Mouse (Mus musculus) heart, postnatal 0 days (tissue): ENCODE data around the gene Clstn3. TPM values are rescaled to one million over a fixed set of nuclear protein-coding genes. Genes with fewer than 3 reads are reported as not detected.

ENCODE experiments used
- ATAC-seq: fragments of 200-750 bp; cut with Nextera tagmentation; 2 replicates; pipeline ENCODE4 v1.8.0; 2017; ENCODE audit warnings: low read depth, moderate number of reproducible peaks, moderate library complexity; ENCODE audit not compliant: insufficient read depth
- DNase-seq: peaks from one replicate; pipeline ENCODE4 v3.0.0-alpha.2; 2016; ENCODE audit warnings: low spot score
- H3K27ac ChIP-seq: fragments of 300-500 bp; sonication (generic); 2 replicates; pipeline ENCODE4 v1.5.1; 2014; ENCODE audit warnings: low read depth, mild to moderate bottlenecking
- H3K27me3 ChIP-seq: fragments of 300-500 bp; sonication (generic); 2 replicates; pipeline ENCODE4 v1.6.1; 2014; ENCODE audit warnings: low read length, mixed read lengths; ENCODE audit not compliant: control insufficient read depth, insufficient read depth
- H3K36me3 ChIP-seq: fragments of 300-500 bp; sonication (generic); replicated peaks from 2 replicates; pipeline ENCODE4 v1.6.1; 2014; ENCODE audit warnings: low read length, mixed read lengths; ENCODE audit not compliant: control insufficient read depth, insufficient read depth
- H3K4me1 ChIP-seq: fragments of 300-500 bp; sonication (generic); 2 replicates; pipeline ENCODE4 v1.6.1; 2014; ENCODE audit warnings: antibody characterized with exemption; ENCODE audit not compliant: control insufficient read depth, insufficient read depth
- H3K4me2 ChIP-seq: fragments of 300-500 bp; sonication (generic); 2 replicates; pipeline ENCODE4 v1.6.1; 2014; ENCODE audit warnings: low read depth, mild to moderate bottlenecking, low read length, moderate library complexity
- H3K4me3 ChIP-seq: fragments of 300-500 bp; sonication (generic); 2 replicates; pipeline ENCODE4 v1.5.1; 2014; ENCODE audit warnings: low read depth, low read length
- H3K9ac ChIP-seq: fragments of 300-500 bp; sonication (generic); replicated peaks from 2 replicates; pipeline ENCODE4 v1.6.1; 2014; ENCODE audit warnings: low read depth, low read length, mixed read lengths
- H3K9me3 ChIP-seq: fragments of 300-500 bp; sonication (generic); replicated peaks from 2 replicates; pipeline ENCODE4 v1.6.1; 2016; ENCODE audit warnings: low read length; ENCODE audit not compliant: control insufficient read depth
- CTCF ChIP-seq: IDR thresholded peaks from 2 replicates; pipeline ENCODE4 v1.5.1; 2016; ENCODE audit warnings: antibody characterized with exemption, control low read depth, low read depth
- EP300 ChIP-seq: IDR thresholded peaks from 2 replicates; pipeline ENCODE4 v1.6.1; 2016; ENCODE audit warnings: antibody characterized with exemption, low read depth
- WGBS: fragments of 180-500 bp; shearing (Covaris S2); extraction: QIAGEN DNeasy Blood & Tissue Kit; methylation state at CpG from one replicate; pipeline ENCODE4 v1.1.7; 2014; 5-methylcytosine and 5-hydroxymethylcytosine counted together
- polyA plus RNA-seq: library from polyadenylated mRNA; unstranded; fragments of >200 nt; fragmentation: Nextera tagmentation; extraction: Ambion mirVana; gene quantifications from 2 replicates; pipeline ENCODE4 v1.2.1, GENCODE M21; 2015
- total RNA-seq: library from RNA; depleted of rRNA; stranded (reverse); fragments of >200 nt; gene quantifications from 2 replicates; pipeline ENCODE4 v1.2.3, GENCODE M21; 2014; ENCODE audit warnings: low replicate concordance

The Clstn3 gene
- total and polyA plus RNA-seq, 2 experiments from 2014 or later = 0.16 to 0.84 TPM

- Histone ChIP-seq H3K27me3 (no peaks in the 10 kb centered on the region), H3K4me3 (no peak overlapping the region), H3K4me2 (no peak overlapping the region), H3K9me3 (no peaks in the 10 kb centered on the region), H3K36me3 (no peaks in the 10 kb centered on the region), H3K4me1 (no peaks in the 10 kb centered on the region), H3K27ac (0 out of 2 replicates have a peak overlapping the region, but pooled peaks have one; percentile 7), H3K9ac (no peak overlapping the region)
- no peak for TF ChIP-seq CTCF
- no peak for TF ChIP-seq EP300
- ATAC-seq (no peak), DNase-seq (no peak)
- WGBS = 69% methylated on average over 5 of the region's 5 CpGs
These were observed 29.3 kb upstream of the Clstn3 start for GRCm38 (mm10) chr6:124493886-124494285.

GRCm38 (mm10) chr6:124492842-124493561, 28.4 kb upstream of the Clstn3 start, which contains the start of gene C1rl:
Gene C1rl, plus strand, starts transcription at chr6:124493113.
- Histone ChIP-seq H3K4me2 (no peak within 1 kb of the TSS), H3K9me3 (no peaks in the 10 kb centered on the region), H3K36me3 (no peaks in the 10 kb centered on the region), H3K4me1 (no peaks in the 10 kb centered on the region), H3K27me3 (no peaks in the 10 kb centered on the region), H3K9ac (no peak within 1 kb of the TSS), H3K27ac (peak within 1 kb of the TSS; percentile 7; the same call in 1 of the 2 replicates), H3K4me3 (no peak within 1 kb of the TSS)
- 32% methylated on average over 4 of the region's 4 CpGs for WGBS
- TF ChIP-seq CTCF (peak; percentile 73), EP300 (no peak)
- DNase-seq = peak; percentile 84
- ATAC-seq = peak; percentile 91

GRCm38 (mm10) chr6:124491427-124491826, 26.8 kb upstream of the Clstn3 start:
- 66% methylated on average over 6 of the region's 6 CpGs for WGBS
- no peak overlapping the region for H3K4me2 ChIP-seq
- no peak overlapping the region for H3K4me3 ChIP-seq
- H3K9ac ChIP-seq = no peak overlapping the region
- H3K4me1 ChIP-seq = no peaks in the 10 kb centered on the region
- no peaks in the 10 kb centered on the region for H3K9me3 ChIP-seq
- ATAC-seq (no peak), DNase-seq (no peak)
- H3K27ac ChIP-seq = no peak overlapping the region
- no peaks in the 10 kb centered on the region for H3K27me3 ChIP-seq
- no peak for TF ChIP-seq CTCF
- no peak for TF ChIP-seq EP300
- H3K36me3 ChIP-seq = no peaks in the 10 kb centered on the region

- Histone ChIP-seq H3K9ac (no peak overlapping the region), H3K27ac (no peak overlapping the region), H3K9me3 (no peaks in the 10 kb centered on the region), H3K27me3 (no peaks in the 10 kb centered on the region), H3K4me2 (no peak overlapping the region), H3K4me1 (no peaks in the 10 kb centered on the region), H3K4me3 (no peak overlapping the region), H3K36me3 (no peaks in the 10 kb centered on the region)
- TF ChIP-seq EP300 = no peak
- no peak for TF ChIP-seq CTCF
- WGBS = 71% methylated on average over 4 of the region's 4 CpGs
- DNase-seq (no peak), ATAC-seq (no peak)
These were observed 24.4 kb upstream of the Clstn3 start for GRCm38 (mm10) chr6:124488952-124489351.

DNA sequence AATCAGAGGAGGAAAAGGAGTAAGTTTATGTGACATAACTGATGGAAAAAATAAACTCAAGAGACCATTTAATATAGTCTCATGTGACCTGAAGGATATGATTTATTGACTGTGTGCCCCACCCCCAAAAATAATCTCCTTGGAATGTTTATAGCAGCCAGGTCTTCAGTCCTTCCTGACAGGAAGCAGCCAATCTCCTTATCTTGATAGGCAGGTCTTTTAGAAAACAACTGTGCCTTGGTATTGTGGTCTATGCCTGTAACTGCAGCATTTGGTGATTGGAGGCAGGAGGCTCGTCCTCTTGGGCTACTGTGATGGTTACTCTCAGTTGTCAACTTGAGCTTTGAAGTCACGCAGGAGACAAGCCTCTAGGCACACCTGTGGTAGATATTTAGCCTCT, 22.9 kb upstream of the Clstn3 start:
- H3K4me2 ChIP-seq = no peak overlapping the region
- H3K27me3 ChIP-seq = no peaks in the 10 kb centered on the region
- WGBS = 50% methylated on average over 2 of the region's 2 CpGs
- no peak overlapping the region for H3K9ac ChIP-seq
- H3K9me3 ChIP-seq = no peaks in the 10 kb centered on the region
- no peak overlapping the region for H3K4me3 ChIP-seq
- H3K4me1 ChIP-seq = no peaks in the 10 kb centered on the region
- no peak for TF ChIP-seq EP300
- TF ChIP-seq CTCF = no peak
- no peak overlapping the region for H3K27ac ChIP-seq
- no peak for DNase-seq
- H3K36me3 ChIP-seq = no peaks in the 10 kb centered on the region
- ATAC-seq = no peak
